In genomic region chr9:16852458-16853026, GRCm38 (mm10) we compare ENCODE assay signal across 24 mouse cellular contexts.
A peak's percentile ranks its signal among the peaks of the same experiment; 100 is the strongest.
DNase-seq lines count a peak whose midpoint lies in the region; ATAC-seq and TF ChIP-seq lines count a peak whose summit lies in the region.
"Had no signal": no experiment of that assay in that cellular context is flagged by ENCODE, and none has a peak within 500 bp of the region (broad histone marks: within the 10 kb centered on the region; RNA-seq: fewer than 3 reads in every experiment).

No protein-coding gene starts in this region.

- no peaks in the 10 kb centered on the region for H3K27me3 ChIP-seq in forebrain, embryonic 11.5 days (ENCODE audit: control insufficient read depth, insufficient read depth, low read length)
- H3K27me3 ChIP-seq in forebrain, postnatal 0 days (ENCODE audit: insufficient read depth, low read length) = no peaks in the 10 kb centered on the region
- no peaks in the 10 kb centered on the region for H3K27me3 ChIP-seq in midbrain, embryonic 14.5 days (ENCODE audit: control insufficient read depth, insufficient read depth, low read length)
- H3K27me3 ChIP-seq in midbrain, postnatal 0 days (ENCODE audit: insufficient read depth, low read length) = no peaks in the 10 kb centered on the region
- no peaks in the 10 kb centered on the region for H3K27me3 ChIP-seq in forebrain, embryonic 14.5 days (replicated peaks; ENCODE audit: control insufficient read depth, insufficient read depth, low read length)
- H3K27me3 ChIP-seq: embryonic facial prominence, embryonic 13.5 days; hindbrain, embryonic 12.5 days; hindbrain, embryonic 15.5 days had no signal

- peak; percentile 60 for ATAC-seq in forebrain, embryonic 11.5 days (replicated peaks; ENCODE audit: low FRiP score)
- no peak; the same call in 1 of the 2 replicates for ATAC-seq in forebrain, postnatal 0 days
- ATAC-seq in midbrain, embryonic 14.5 days (ENCODE audit: low FRiP score, low TSS enrichment) = no peak
- ATAC-seq in midbrain, postnatal 0 days (ENCODE audit: low FRiP score) = no peak
- peak; percentile 50 for ATAC-seq in forebrain, embryonic 14.5 days
- ATAC-seq: activated CD4-positive, CD25-positive, alpha-beta regulatory T cell, adult 4 months; intestine, postnatal 0 days had no signal

- TF ChIP-seq CTCF in forebrain, postnatal 0 days (IDR thresholded peaks at IDR 0.05; ENCODE audit: low read depth) = no peak
- no peak for TF ChIP-seq CTCF in midbrain, postnatal 0 days (IDR thresholded peaks at IDR 0.05)

- no peaks in the 10 kb centered on the region for H3K4me1 ChIP-seq in forebrain, embryonic 11.5 days (replicated peaks; ENCODE audit: control insufficient read depth, insufficient read depth, low read length)
- no peaks in the 10 kb centered on the region for H3K4me1 ChIP-seq in forebrain, postnatal 0 days (ENCODE audit: insufficient read depth)
- no peaks in the 10 kb centered on the region for H3K4me1 ChIP-seq in midbrain, embryonic 14.5 days (ENCODE audit: control insufficient read depth, insufficient read depth, low read length)
- H3K4me1 ChIP-seq in midbrain, postnatal 0 days (ENCODE audit: insufficient read depth, low read length) = no peaks in the 10 kb centered on the region
- H3K4me1 ChIP-seq in forebrain, embryonic 14.5 days (ENCODE audit: control insufficient read depth, insufficient read depth, low read length) = no peaks in the 10 kb centered on the region
- H3K4me1 ChIP-seq: embryonic facial prominence, embryonic 10.5 days; embryonic facial prominence, embryonic 13.5 days; hindbrain, embryonic 12.5 days; hindbrain, embryonic 15.5 days had no signal

- H3K9ac ChIP-seq in forebrain, embryonic 11.5 days (ENCODE audit: low read length) = no peak overlapping the region
- H3K9ac ChIP-seq in forebrain, postnatal 0 days = no peak overlapping the region
- no peak overlapping the region for H3K9ac ChIP-seq in midbrain, embryonic 14.5 days (replicated peaks; ENCODE audit: low read length)
- H3K9ac ChIP-seq in midbrain, postnatal 0 days (replicated peaks; ENCODE audit: low read length, poor library complexity, severe bottlenecking) = no peak overlapping the region
- no peak overlapping the region for H3K9ac ChIP-seq in forebrain, embryonic 14.5 days (ENCODE audit: low read length)
- H3K9ac ChIP-seq: embryonic facial prominence, embryonic 13.5 days; hindbrain, embryonic 12.5 days; hindbrain, embryonic 15.5 days had no signal

- H3K9me3 ChIP-seq in forebrain, embryonic 11.5 days (ENCODE audit: control insufficient read depth, low read length) = no peaks in the 10 kb centered on the region
- H3K9me3 ChIP-seq in forebrain, postnatal 0 days (ENCODE audit: low read length) = no peaks in the 10 kb centered on the region
- no peaks in the 10 kb centered on the region for H3K9me3 ChIP-seq in midbrain, embryonic 14.5 days (ENCODE audit: control insufficient read depth, low read length)
- no peaks in the 10 kb centered on the region for H3K9me3 ChIP-seq in midbrain, postnatal 0 days (ENCODE audit: low read length)
- H3K9me3 ChIP-seq in forebrain, embryonic 14.5 days (replicated peaks; ENCODE audit: control insufficient read depth, low read length) = no peaks in the 10 kb centered on the region
- H3K9me3 ChIP-seq: embryonic facial prominence, embryonic 10.5 days; embryonic facial prominence, embryonic 13.5 days; hindbrain, embryonic 12.5 days; hindbrain, embryonic 15.5 days had no signal

- H3K27ac ChIP-seq in forebrain, embryonic 11.5 days (ENCODE audit: low read depth, low read length) = no peak overlapping the region
- H3K27ac ChIP-seq in forebrain, postnatal 0 days (ENCODE audit: low read depth, low read length) = no peak overlapping the region
- H3K27ac ChIP-seq in midbrain, embryonic 14.5 days (replicated peaks; ENCODE audit: low read depth, low read length) = no peak overlapping the region
- H3K27ac ChIP-seq in midbrain, postnatal 0 days (ENCODE audit: low read depth, low read length) = no peak overlapping the region
- H3K27ac ChIP-seq in forebrain, embryonic 14.5 days (ENCODE audit: low read depth, low read length) = no peak overlapping the region
- H3K27ac ChIP-seq: embryonic facial prominence, embryonic 10.5 days; embryonic facial prominence, embryonic 13.5 days; gastrocnemius, adult 2 months; hindbrain, embryonic 12.5 days; hindbrain, embryonic 15.5 days had no signal

- 69% methylated on average over 10 of the region's 10 CpGs for WGBS in forebrain, embryonic 11.5 days
- WGBS in forebrain, postnatal 0 days = 30% methylated on average over 10 of the region's 10 CpGs
- 76% methylated on average over 10 of the region's 10 CpGs for WGBS in midbrain, embryonic 14.5 days
- WGBS in midbrain, postnatal 0 days = 62% methylated on average over 10 of the region's 10 CpGs
- WGBS in forebrain, embryonic 14.5 days = 28% methylated on average over 10 of the region's 10 CpGs

- no peak for DNase-seq in forebrain, embryonic 11.5 days (ENCODE audit: low spot score)
- no peak for DNase-seq in forebrain, postnatal 0 days
- peak; percentile 7 for DNase-seq in midbrain, embryonic 14.5 days
- no peak for DNase-seq in midbrain, postnatal 0 days (ENCODE audit: low spot score)
- peak; percentile 9 for DNase-seq in forebrain, embryonic 14.5 days (ENCODE audit: low spot score)
- DNase-seq in retina, embryonic 14.5 days (ENCODE audit: low spot score) = peak; percentile 46
- no peak for DNase-seq in adrenal gland, adult 8-10 months
- DNase-seq in cerebellum, adult 18-20 months = no peak
- DNase-seq: adrenal gland, postnatal 10 days; cerebellum, adult 2 months; cerebellum, adult 9-11 months; cerebellum, postnatal 25 days; embryo, embryonic 11 days; gastrocnemius, adult 2 months; gastrocnemius, postnatal 14 days; heart, adult 11 months had no signal

- no peaks in the 10 kb centered on the region for H3K36me3 ChIP-seq in forebrain, embryonic 11.5 days (ENCODE audit: control insufficient read depth, insufficient read depth, low read length)
- H3K36me3 ChIP-seq in forebrain, postnatal 0 days (ENCODE audit: insufficient read depth) = no peaks in the 10 kb centered on the region
- no peaks in the 10 kb centered on the region for H3K36me3 ChIP-seq in midbrain, embryonic 14.5 days (ENCODE audit: control insufficient read depth, insufficient read depth, low read length)
- no peaks in the 10 kb centered on the region for H3K36me3 ChIP-seq in midbrain, postnatal 0 days (ENCODE audit: insufficient read depth, low read length)
- no peaks in the 10 kb centered on the region for H3K36me3 ChIP-seq in forebrain, embryonic 14.5 days (ENCODE audit: control insufficient read depth, insufficient read depth, low read length)
- H3K36me3 ChIP-seq: embryonic facial prominence, embryonic 10.5 days; embryonic facial prominence, embryonic 13.5 days; hindbrain, embryonic 12.5 days; hindbrain, embryonic 15.5 days had no signal

- H3K4me2 ChIP-seq in forebrain, embryonic 11.5 days (ENCODE audit: low read depth, low read length, severe bottlenecking) = no peak overlapping the region
- H3K4me2 ChIP-seq in forebrain, postnatal 0 days (ENCODE audit: low read depth) = no peak overlapping the region
- no peak overlapping the region for H3K4me2 ChIP-seq in midbrain, embryonic 14.5 days (ENCODE audit: low read length)
- no peak overlapping the region for H3K4me2 ChIP-seq in midbrain, postnatal 0 days (ENCODE audit: low read depth, low read length, poor library complexity, severe bottlenecking)
- H3K4me2 ChIP-seq in forebrain, embryonic 14.5 days (ENCODE audit: low read length) = no peak overlapping the region
- H3K4me2 ChIP-seq: embryonic facial prominence, embryonic 13.5 days; heart, embryonic 11.5 days; hindbrain, embryonic 12.5 days; hindbrain, embryonic 15.5 days had no signal

- H3K4me3 ChIP-seq in forebrain, embryonic 11.5 days (ENCODE audit: low read depth, low read length) = no peak overlapping the region
- H3K4me3 ChIP-seq in forebrain, postnatal 0 days (ENCODE audit: low read depth, low read length) = no peak overlapping the region
- no peak overlapping the region for H3K4me3 ChIP-seq in midbrain, embryonic 14.5 days (replicated peaks; ENCODE audit: low read depth, low read length)
- no peak overlapping the region for H3K4me3 ChIP-seq in midbrain, postnatal 0 days (ENCODE audit: low read depth, low read length)
- H3K4me3 ChIP-seq in forebrain, embryonic 14.5 days (ENCODE audit: low read depth, low read length) = no peak overlapping the region
- H3K4me3 ChIP-seq: embryonic facial prominence, embryonic 10.5 days; embryonic facial prominence, embryonic 13.5 days; erythroblast, embryonic 14.5 days; gastrocnemius, adult 2 months; hindbrain, embryonic 12.5 days; hindbrain, embryonic 15.5 days had no signal

Comparison
In these comparisons a context has a peak if more than half of its experiments do, and no peak if none do; other contexts are left out.
1. ATAC-seq: peak in forebrain, embryonic 11.5 days (single experiment) and forebrain, embryonic 14.5 days (single experiment); none in forebrain, postnatal 0 days (single experiment), midbrain, embryonic 14.5 days (single experiment) and midbrain, postnatal 0 days (single experiment).
2. DNase-seq: peak in midbrain, embryonic 14.5 days (single experiment), forebrain, embryonic 14.5 days (single experiment) and retina, embryonic 14.5 days (single experiment); none in forebrain, embryonic 11.5 days (single experiment), forebrain, postnatal 0 days (single experiment), midbrain, postnatal 0 days (single experiment), adrenal gland, adult 8-10 months (single experiment) and cerebellum, adult 18-20 months (0 of 2).